Mouse (Mus musculus) embryonic stem cell, embryonic (primary cell): ENCODE results near the gene Dcst1.

Experiments
- CTCF ChIA-PET, 4 experiments: fragments of 300-600 bp in 2 of 4; fragments of 350-600 bp in 2 of 4; sonication (Branson Sonifier 250); formaldehyde crosslinking; loops; one replicate each; lab custom pipeline; 2022; ENCODE audit warnings: inconsistent platforms in 2 of 4; lab: Charles Lee
- POLR2A ChIA-PET, 4 experiments: fragments of 300-600 bp in 2 of 4; fragments of 350-600 bp in 2 of 4; sonication (Branson Sonifier 250); formaldehyde crosslinking; loops; one replicate each; lab custom pipeline; 2022; ENCODE audit warnings: antibody characterized with exemption in 4 of 4, inconsistent platforms in 1 of 4; lab: Charles Lee

Dcst1 gene

DNA sequence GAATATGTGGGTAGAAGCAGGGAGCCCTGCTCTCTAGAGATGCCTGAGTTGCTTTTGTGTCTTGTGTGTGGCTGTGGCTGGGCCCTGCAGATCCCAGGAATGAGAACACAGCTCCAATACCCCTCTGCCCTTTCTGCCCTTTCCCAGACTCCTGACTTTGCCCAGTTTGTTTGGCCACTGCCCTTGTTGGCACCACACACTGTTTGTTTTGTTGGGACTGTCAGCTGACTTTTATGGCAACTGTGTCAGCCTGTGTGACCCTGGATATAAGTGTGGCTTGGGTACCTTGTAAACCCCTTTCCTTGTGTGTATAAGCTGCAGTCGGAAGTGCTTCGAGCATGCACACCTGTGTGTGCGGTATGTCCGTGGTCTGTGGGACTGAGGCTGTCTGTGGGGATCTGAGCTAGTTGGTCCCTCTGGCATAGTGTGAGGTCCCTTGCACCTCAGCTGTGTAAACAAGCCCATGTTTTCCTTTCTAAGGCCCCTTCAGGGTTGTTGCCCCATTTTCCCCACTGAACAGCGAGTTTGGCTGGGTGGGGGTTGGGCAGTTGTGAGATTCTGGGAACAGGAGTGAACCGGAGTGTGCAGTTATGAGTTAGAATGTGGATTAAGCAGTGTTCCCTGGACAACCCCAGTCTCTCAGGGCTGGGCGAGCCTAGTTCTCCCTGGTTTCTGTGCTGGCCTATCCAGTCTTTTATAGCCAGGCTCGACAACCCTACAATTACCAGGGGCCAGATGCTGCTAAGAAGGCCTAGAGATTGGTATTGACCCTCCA is 59.3 kb downstream of the Dcst1 start:
- POLR2A ChIA-PET, result interaction anchor here in 3 of 4 experiments (0.7 to 1.5 kb wide), 6 partner anchors 11 to 181 kb away, joined by 3 to 4 read pairs (median 3); partner anchors contain the start of gene Adam15 (in 1 of the 3)
- CTCF ChIA-PET, result interaction anchor here (0.6 to 2.7 kb wide), 14 partner anchors 9 to 187 kb away, joined by 3 to 12 read pairs (median 4); partner anchors contain the start of genes Krtcap2 (in 1 of the 4) and Trim46 (in 1 of the 4)

GRCm38 (mm10) chr3:89305105-89305504 is 59.9 kb downstream of the Dcst1 start:
- CTCF ChIA-PET, result interaction anchor here (0.6 to 2.7 kb wide), 13 partner anchors 10 to 91 kb away, joined by 3 to 12 read pairs (median 5); partner anchors contain the start of genes Krtcap2 (in 1 of the 4) and Trim46 (in 1 of the 4)
- POLR2A ChIA-PET, result interaction anchor here in 3 of 4 experiments (1.2 to 1.6 kb wide), 4 partner anchors 10 to 117 kb away, joined by 3 to 6 read pairs (median 4); partner anchors contain the start of gene Adam15 (in 1 of the 3)

DNA sequence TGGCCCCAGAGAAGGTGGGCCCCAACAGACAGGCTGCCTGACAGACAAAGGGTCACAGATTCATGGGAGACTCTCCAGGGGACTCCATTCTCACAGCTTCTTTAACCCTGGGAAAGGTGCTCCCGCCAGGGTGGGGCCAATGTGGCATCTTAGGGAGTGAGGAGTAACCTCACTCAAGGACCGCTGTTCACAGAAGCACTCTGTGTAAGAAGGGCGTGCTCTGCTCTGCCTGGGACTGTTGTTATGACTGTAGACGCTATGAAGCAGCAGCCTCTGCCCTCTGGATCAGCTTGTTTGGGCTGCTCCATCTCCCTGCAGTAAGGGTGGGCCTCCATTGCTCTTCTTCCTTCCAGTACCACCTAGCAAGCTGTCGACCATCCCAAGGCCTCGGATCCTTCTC is 60.6 kb downstream of the Dcst1 start:
- ChIA-PET CTCF (interaction anchor here in 3 of 4 experiments (0.6 to 2.7 kb wide), 10 partner anchors 11 to 675 kb away, joined by 3 to 12 read pairs (median 4); no protein-coding TSS in a partner anchor), POLR2A (interaction anchor here in 2 of 4 experiments (1.1 to 1.6 kb wide), 4 partner anchors 18 to 116 kb away, joined by 3 to 6 read pairs (median 3); partner anchors contain the start of gene Adam15 (in 1 of the 2))

GRCm38 (mm10) chr3:89300514-89300913 is 64.5 kb downstream of the Dcst1 start:
- ChIA-PET POLR2A (interaction anchor here in 3 of 4 experiments (0.6 to 2.6 kb wide), 6 partner anchors 8 to 73 kb away, joined by 3 to 13 read pairs (median 4); partner anchors contain the start of genes Efna1 (in 1 of the 3) and Slc50a1 (in 1 of the 3)), CTCF (interaction anchor here (0.6 to 3.3 kb wide), 12 partner anchors 8 to 140 kb away, joined by 3 to 15 read pairs (median 4); partner anchors contain the start of gene Krtcap2 (in 1 of the 4))
